Mouse (Mus musculus) testis, adult 2 months (tissue): ENCODE measurements around the gene Btn2a2. TPM values are rescaled to one million over a fixed set of nuclear protein-coding genes. Genes with fewer than 3 reads are reported as not detected.

Experiments used
- H3K27ac ChIP-seq: fragments of 200-500 bp; 2 replicates; pipeline ENCODE4 v1.5.1; 2012; ENCODE audit warnings: low read depth, low read length; ENCODE audit not compliant: control insufficient read depth, insufficient read depth
- H3K27me3 ChIP-seq: fragments of 200-500 bp; 2 replicates; pipeline ENCODE4 v1.6.1; 2012; ENCODE audit warnings: mild to moderate bottlenecking, low read length, moderate library complexity; ENCODE audit not compliant: control insufficient read depth, insufficient read depth
- H3K36me3 ChIP-seq: fragments of 200-500 bp; 2 replicates; pipeline ENCODE4 v1.6.1; 2012; ENCODE audit warnings: mild to moderate bottlenecking, low read length; ENCODE audit not compliant: control insufficient read depth, insufficient read depth
- H3K4me1 ChIP-seq: fragments of 200-500 bp; 2 replicates; pipeline ENCODE4 v1.6.1; 2012; ENCODE audit warnings: low read length; ENCODE audit not compliant: control insufficient read depth, insufficient read depth
- H3K4me3 ChIP-seq: fragments of 200-500 bp; 2 replicates; pipeline ENCODE4 v1.5.1; 2012; ENCODE audit warnings: low read depth, mild to moderate bottlenecking, low read length, moderate library complexity, mixed read lengths; ENCODE audit not compliant: control insufficient read depth
- CTCF ChIP-seq: fragments of 200-500 bp; IDR thresholded peaks from 2 replicates; pipeline ENCODE4 v1.5.1; 2012; ENCODE audit warnings: low read depth, mild to moderate bottlenecking, inconsistent platforms, low read length, moderate library complexity; ENCODE audit not compliant: control insufficient read depth, insufficient read depth, insufficient replicate concordance
- POLR2A ChIP-seq: fragments of 200-500 bp; IDR thresholded peaks from 2 replicates; pipeline ENCODE4 v1.6.1; 2012; ENCODE audit warnings: low read depth, mild to moderate bottlenecking, inconsistent platforms, low read length, moderate library complexity; ENCODE audit not compliant: control insufficient read depth
- polyA plus RNA-seq: library from polyadenylated mRNA; depleted of rRNA; stranded (reverse); fragments of >200 nt; gene quantifications from 2 replicates; pipeline ENCODE4 v1.2.3, GENCODE M21; 2012

The Btn2a2 gene
- polyA plus RNA-seq, 1 experiment = 0.21 TPM

DNA sequence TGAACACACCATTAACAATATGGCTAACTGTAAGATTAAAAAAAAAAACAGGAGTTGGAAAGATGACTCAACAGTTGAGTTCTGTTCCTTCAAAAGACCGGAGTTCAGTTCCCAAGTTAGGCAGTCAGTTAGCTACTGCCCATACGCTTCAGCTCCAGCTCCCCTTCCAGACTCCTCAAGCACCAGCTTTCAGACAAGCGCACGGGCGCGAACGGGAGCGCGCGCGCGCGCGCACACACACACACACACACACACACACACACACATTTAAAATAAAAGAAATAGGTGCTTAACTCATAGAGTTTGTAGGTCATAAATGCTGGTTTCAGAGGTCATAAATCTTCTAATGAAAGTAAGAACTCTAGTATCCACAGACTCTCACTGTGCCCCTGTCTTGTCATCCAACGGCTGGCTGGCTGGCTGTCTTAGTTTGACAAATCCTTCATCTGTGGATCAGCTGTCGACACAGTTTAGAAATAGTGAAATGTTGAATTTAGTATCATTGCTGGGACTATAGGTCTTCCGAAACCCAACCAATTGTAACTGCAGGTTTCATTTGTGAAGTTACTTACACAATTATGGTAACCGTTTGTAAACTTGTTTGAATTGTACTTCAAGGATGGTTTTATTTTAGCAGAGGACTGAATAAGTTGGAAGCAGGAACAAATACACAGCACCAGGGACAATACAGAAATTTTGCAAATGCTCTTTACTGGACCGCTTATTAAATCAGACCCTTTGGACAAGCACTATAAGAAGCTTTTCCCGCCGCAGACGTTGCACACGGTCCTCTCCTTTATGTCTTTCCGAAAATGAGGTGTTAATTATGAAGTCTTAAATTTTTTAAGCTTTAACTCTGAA is 39.2 kb downstream of the Btn2a2 start:
- Histone ChIP-seq H3K27ac (no peak overlapping the region), H3K27me3 (no peaks in the 10 kb centered on the region), H3K4me3 (no peak overlapping the region; the same call in 1 of the 2 replicates), H3K36me3 (no peaks in the 10 kb centered on the region), H3K4me1 (peaks cover 9% of the 10 kb centered on the region)
- no peak for TF ChIP-seq POLR2A
- TF ChIP-seq CTCF = no peak

DNA sequence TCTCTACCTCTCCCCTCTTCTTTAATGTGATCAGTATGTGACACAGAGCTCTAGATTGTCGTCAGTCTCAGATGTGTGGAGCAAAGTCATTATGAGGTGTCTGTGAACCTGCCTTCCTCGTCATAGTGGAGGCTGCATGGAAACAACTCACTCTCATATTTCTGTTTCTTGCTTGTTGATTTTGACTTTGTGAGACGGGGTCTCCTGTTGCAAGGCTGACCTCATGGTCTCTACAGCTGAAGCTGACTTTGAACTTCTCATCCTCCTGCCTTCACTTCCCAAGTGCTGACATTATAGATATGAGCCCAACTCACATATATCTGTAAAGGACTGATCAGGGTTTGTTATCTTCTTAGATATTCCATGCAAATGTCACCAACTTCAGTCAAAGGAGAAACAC is 39.9 kb downstream of the Btn2a2 start:
- Histone ChIP-seq H3K4me3 (no peak overlapping the region), H3K36me3 (no peaks in the 10 kb centered on the region), H3K27ac (no peak overlapping the region), H3K4me1 (peaks cover 11% of the 10 kb centered on the region), H3K27me3 (no peaks in the 10 kb centered on the region)
- no peak for TF ChIP-seq CTCF

DNA sequence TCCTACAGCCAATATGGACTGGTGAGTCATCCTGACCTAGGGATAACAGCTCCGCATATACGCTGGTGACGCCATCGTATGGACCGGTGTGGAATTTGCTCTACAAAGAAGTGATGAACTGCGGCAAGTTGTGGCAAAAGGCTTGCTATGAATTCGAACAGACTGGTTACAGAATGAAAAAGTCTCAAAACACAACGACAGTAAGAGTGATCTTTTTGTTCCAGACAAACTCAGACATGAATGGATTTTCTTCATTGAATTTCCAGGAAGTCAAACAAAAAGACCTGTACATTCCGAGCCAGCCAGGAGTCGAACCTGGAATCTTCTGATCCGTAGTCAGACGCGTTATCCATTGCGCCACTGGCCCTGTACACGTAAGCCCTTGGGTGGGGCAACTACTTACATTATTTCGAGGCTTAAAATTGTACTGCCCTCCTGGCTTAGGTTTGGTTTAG is 42.1 kb downstream of the Btn2a2 start:
- Histone ChIP-seq H3K4me1 (peaks cover 11% of the 10 kb centered on the region), H3K4me3 (peak overlapping the region; percentile 78)

DNA sequence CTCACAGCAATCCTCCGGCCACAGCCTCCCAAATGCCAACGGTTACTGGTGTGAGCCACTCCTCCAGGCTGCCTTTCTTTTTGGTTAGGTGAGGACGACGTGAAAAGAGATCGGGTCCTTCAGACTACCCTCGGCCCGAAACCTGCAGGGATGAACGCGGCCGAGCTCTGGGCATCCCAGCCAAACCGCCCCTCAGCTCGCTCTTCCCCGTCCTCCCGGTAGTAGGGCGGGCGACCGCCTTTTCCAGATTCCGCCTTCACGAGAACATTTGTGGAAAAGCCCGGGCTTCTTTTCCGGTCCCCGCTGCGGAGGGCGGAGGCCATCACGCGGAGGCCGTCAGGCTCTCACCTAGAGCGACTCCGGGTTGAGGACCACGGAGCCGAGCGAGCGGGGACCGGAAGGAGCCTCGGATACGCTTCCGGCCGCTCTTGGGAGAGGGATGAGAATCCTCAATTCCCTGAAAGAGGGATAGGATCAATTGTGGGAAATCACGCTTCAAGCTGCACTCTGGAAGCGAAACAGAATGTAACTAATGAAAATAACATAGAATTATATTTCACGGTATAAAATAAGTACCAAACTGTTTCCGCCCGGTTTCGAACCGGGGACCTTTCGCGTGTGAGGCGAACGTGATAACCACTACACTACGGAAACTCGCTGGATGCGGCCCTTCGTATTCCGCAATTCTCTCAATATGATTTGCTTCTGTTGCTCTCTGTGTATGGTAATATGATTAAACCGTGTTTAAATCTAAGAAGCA is 42.9 kb downstream of the Btn2a2 start:
- Histone ChIP-seq H3K27me3 (no peaks in the 10 kb centered on the region), H3K4me1 (peaks cover 11% of the 10 kb centered on the region), H3K27ac (peak overlapping the region; percentile 98), H3K36me3 (no peaks in the 10 kb centered on the region), H3K4me3 (peak overlapping the region; percentile 86)
- no peak for TF ChIP-seq CTCF
- peak; percentile 71 for TF ChIP-seq POLR2A

More for the DNA sequence above, 42.1 kb downstream of the Btn2a2 start:
- TF ChIP-seq CTCF (no peak), POLR2A (no peak)
- H3K36me3 ChIP-seq = no peaks in the 10 kb centered on the region
- peak overlapping the region; percentile 69 for H3K27ac ChIP-seq
- H3K27me3 ChIP-seq = no peaks in the 10 kb centered on the region

DNA sequence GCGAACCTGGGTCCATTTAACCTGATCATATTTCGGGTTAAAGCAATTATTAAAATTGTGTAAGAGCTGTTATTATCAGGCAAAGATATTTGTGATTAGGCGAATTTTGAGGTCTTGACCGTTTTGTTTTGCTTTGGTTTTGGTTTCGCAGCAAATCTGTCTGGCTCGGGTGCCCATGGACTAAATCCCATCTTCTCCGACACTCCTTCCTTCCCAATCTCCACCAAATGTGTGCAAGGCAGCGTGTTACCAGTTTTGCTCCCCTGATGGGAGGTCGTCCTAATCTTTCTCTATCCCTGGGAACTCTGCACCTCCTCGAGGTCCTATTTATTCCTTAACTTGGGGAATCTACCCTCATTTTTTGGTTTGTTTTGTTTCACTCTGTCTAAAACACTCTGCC is 43.5 kb downstream of the Btn2a2 start:
- no peak for TF ChIP-seq POLR2A

DNA sequence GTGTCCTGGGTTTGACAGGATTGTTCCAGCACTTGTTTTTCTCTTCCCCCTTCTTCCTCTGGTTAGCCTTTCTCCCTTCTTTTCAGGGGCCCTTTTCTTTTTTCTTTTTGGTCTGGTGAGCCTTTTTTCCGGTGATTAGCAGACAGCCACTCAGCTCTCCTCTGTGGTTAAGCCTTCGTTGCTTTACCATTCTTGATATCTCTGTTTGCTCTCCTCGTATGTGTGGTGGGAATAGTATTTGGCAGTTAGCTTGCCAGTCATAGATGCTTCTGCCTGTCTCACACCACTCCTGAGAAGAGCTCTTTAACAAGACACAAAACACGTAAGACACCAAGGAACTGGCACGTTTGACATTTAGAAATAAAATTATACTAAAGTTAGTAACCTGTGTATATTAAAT is 44.2 kb downstream of the Btn2a2 start:
- Histone ChIP-seq H3K27ac (peak overlapping the region; percentile 58; the same call in 1 of the 2 replicates), H3K27me3 (no peaks in the 10 kb centered on the region), H3K36me3 (no peaks in the 10 kb centered on the region), H3K4me1 (peaks cover 11% of the 10 kb centered on the region), H3K4me3 (no peak overlapping the region)
- TF ChIP-seq POLR2A (no peak), CTCF (no peak)

More for the DNA sequence above, 43.5 kb downstream of the Btn2a2 start:
- H3K4me1 ChIP-seq = peaks cover 11% of the 10 kb centered on the region
- H3K36me3 ChIP-seq = no peaks in the 10 kb centered on the region
- H3K27me3 ChIP-seq = no peaks in the 10 kb centered on the region
- peak overlapping the region; percentile 86 for H3K4me3 ChIP-seq
- peak overlapping the region; percentile 98 for H3K27ac ChIP-seq

DNA sequence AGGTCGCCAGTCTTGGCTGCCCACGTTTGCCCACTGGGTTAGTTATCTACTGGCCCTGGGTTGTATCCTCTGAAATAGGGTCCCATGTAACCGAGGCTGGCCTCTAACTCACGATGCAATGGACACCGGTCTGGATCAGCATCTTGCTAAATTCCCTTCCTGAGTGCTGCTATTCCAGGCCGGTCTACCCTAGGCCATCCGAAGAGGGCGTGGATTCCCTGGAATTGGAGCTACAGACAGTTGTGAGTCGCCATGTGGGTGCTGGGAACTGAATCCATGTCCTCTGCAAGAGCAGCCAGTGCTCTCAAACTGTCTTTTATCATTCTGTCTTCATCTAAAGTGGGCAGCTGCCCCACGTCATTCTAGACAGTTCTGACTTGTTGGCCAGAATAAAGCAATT is 48.8 kb downstream of the Btn2a2 start:
- H3K27me3 ChIP-seq = no peaks in the 10 kb centered on the region
- no peak for TF ChIP-seq POLR2A
- no peak for TF ChIP-seq CTCF
- no peak overlapping the region for H3K4me3 ChIP-seq
- H3K36me3 ChIP-seq = no peaks in the 10 kb centered on the region
- no peak overlapping the region for H3K27ac ChIP-seq
- H3K4me1 ChIP-seq = peaks cover 3% of the 10 kb centered on the region
